Mouse (Mus musculus): ENCODE data around the gene Specc1l. TPM values are rescaled to one million over a fixed set of nuclear protein-coding genes. Genes with fewer than 3 reads are reported as not detected.
"Not testable (repeated sequence)": the region's sequence is repeated elsewhere in the genome, so short reads cannot be mapped to it uniquely, and the experiment has no call there.

Specc1l gene
- polyA plus RNA-seq, 1 experiment from 2014 or later, result 9.2 TPM

- Histone ChIP-seq H3K27ac (replicated peaks) (no peak overlapping the region), H3K9ac (ENCODE audit: low read length) (no peak overlapping the region), H3K36me3 (ENCODE audit: control insufficient read depth, insufficient read depth, low read length) (no peaks in the 10 kb centered on the region), H3K9me3 (ENCODE audit: control insufficient read depth, low read length) (no peaks in the 10 kb centered on the region), H3K4me3 (ENCODE audit: low read depth, low read length) (no peak overlapping the region), H3K4me2 (replicated peaks; ENCODE audit: low read depth) (no peak overlapping the region), H3K4me1 (replicated peaks; ENCODE audit: control insufficient read depth, insufficient read depth) (no peaks in the 10 kb centered on the region), H3K27me3 (ENCODE audit: control insufficient read depth, insufficient read depth, low read length) (no peaks in the 10 kb centered on the region)
- DNase-seq (ENCODE audit: low spot score), result no peak
- WGBS, result 86% methylated on average over 5 of the region's 5 CpGs
- ATAC-seq (ENCODE audit: low FRiP score, low TSS enrichment), result no peak
- TF ChIP-seq CTCF (IDR thresholded peaks at IDR 0.05; ENCODE audit: low read depth) (no peak), EP300 (optimal IDR thresholded peaks at IDR 0.05) (no peak)
Observed at GRCm38 (mm10) chr10:75338852-75339251, 127.0 kb downstream of the Specc1l start.

DNA sequence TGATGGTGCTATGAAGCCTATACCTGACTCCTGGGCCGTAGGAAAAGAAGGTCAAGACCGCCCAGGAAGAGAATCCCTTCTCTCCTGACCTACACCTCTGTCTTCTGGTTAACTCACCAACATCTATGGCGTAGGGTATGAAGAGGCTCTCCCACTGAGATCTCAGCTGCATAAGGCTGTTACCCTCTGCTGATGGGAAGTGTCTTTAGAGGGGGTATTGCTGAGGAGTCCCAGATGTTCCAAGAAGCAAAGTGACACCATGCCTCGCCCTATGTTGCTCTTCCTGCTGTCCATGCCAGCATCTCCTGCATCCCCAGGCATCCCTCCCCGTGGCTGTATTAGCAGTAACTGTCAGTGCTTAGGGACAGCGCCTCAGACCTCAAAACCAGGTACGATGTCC lies 127.5 kb downstream of the Specc1l start:
- no peak overlapping the region for H3K9ac ChIP-seq (ENCODE audit: low read length)
- H3K4me1 ChIP-seq (replicated peaks; ENCODE audit: control insufficient read depth, insufficient read depth), result no peaks in the 10 kb centered on the region
- 83% methylated on average over 7 of the region's 7 CpGs for WGBS
- no peaks in the 10 kb centered on the region for H3K36me3 ChIP-seq (ENCODE audit: control insufficient read depth, insufficient read depth, low read length)
- H3K4me3 ChIP-seq (ENCODE audit: low read depth, low read length), result no peak overlapping the region
- no peaks in the 10 kb centered on the region for H3K9me3 ChIP-seq (ENCODE audit: control insufficient read depth, low read length)
- TF ChIP-seq CTCF (IDR thresholded peaks at IDR 0.05; ENCODE audit: low read depth), result no peak
- no peak for TF ChIP-seq EP300 (optimal IDR thresholded peaks at IDR 0.05)
- DNase-seq (ENCODE audit: low spot score), result no peak
- no peak for ATAC-seq (ENCODE audit: low FRiP score, low TSS enrichment)
- H3K27me3 ChIP-seq (ENCODE audit: control insufficient read depth, insufficient read depth, low read length), result no peaks in the 10 kb centered on the region
- no peak overlapping the region for H3K27ac ChIP-seq (replicated peaks)
- H3K4me2 ChIP-seq (replicated peaks; ENCODE audit: low read depth), result no peak overlapping the region

- Histone ChIP-seq H3K9ac (ENCODE audit: low read length) (no peak overlapping the region), H3K4me3 (ENCODE audit: low read depth, low read length) (no peak overlapping the region), H3K36me3 (ENCODE audit: control insufficient read depth, insufficient read depth, low read length) (no peaks in the 10 kb centered on the region), H3K4me2 (replicated peaks; ENCODE audit: low read depth) (no peak overlapping the region), H3K27me3 (ENCODE audit: control insufficient read depth, insufficient read depth, low read length) (no peaks in the 10 kb centered on the region), H3K27ac (replicated peaks) (no peak overlapping the region), H3K9me3 (ENCODE audit: control insufficient read depth, low read length) (no peaks in the 10 kb centered on the region), H3K4me1 (replicated peaks; ENCODE audit: control insufficient read depth, insufficient read depth) (no peaks in the 10 kb centered on the region)
- no peak for TF ChIP-seq EP300 (optimal IDR thresholded peaks at IDR 0.05)
- no peak for TF ChIP-seq CTCF (IDR thresholded peaks at IDR 0.05; ENCODE audit: low read depth)
- ATAC-seq (ENCODE audit: low FRiP score, low TSS enrichment) (no peak), DNase-seq (ENCODE audit: low spot score) (no peak)
- WGBS, result 24% methylated on average over 8 of the region's 8 CpGs
Observed at GRCm38 (mm10) chr10:75341936-75342335, 130.1 kb downstream of the Specc1l start.

- not testable (repeated sequence) for DNase-seq (ENCODE audit: low spot score); H3K4me1 ChIP-seq (replicated peaks; ENCODE audit: control insufficient read depth, insufficient read depth); H3K27me3 ChIP-seq (ENCODE audit: control insufficient read depth, insufficient read depth, low read length); H3K9ac ChIP-seq (ENCODE audit: low read length); H3K27ac ChIP-seq (replicated peaks); H3K9me3 ChIP-seq (ENCODE audit: control insufficient read depth, low read length); H3K4me2 ChIP-seq (replicated peaks; ENCODE audit: low read depth); H3K4me3 ChIP-seq (ENCODE audit: low read depth, low read length); ATAC-seq (ENCODE audit: low FRiP score, low TSS enrichment); H3K36me3 ChIP-seq (ENCODE audit: control insufficient read depth, insufficient read depth, low read length)
- 62% methylated on average over 1 of the region's 1 CpGs for WGBS
Observed at GRCm38 (mm10) chr10:75344563-75344962, 132.7 kb downstream of the Specc1l start.

GRCm38 (mm10) chr10:75345265-75345664 lies 133.4 kb downstream of the Specc1l start:
- no peaks in the 10 kb centered on the region for H3K9me3 ChIP-seq (ENCODE audit: control insufficient read depth, low read length)
- H3K4me1 ChIP-seq (replicated peaks; ENCODE audit: control insufficient read depth, insufficient read depth), result no peaks in the 10 kb centered on the region
- no peak for DNase-seq (ENCODE audit: low spot score)
- TF ChIP-seq EP300 (optimal IDR thresholded peaks at IDR 0.05) (no peak), CTCF (IDR thresholded peaks at IDR 0.05; ENCODE audit: low read depth) (no peak)
- H3K9ac ChIP-seq (ENCODE audit: low read length), result no peak overlapping the region
- no peak for ATAC-seq (ENCODE audit: low FRiP score, low TSS enrichment)
- 44% methylated on average over 2 of the region's 2 CpGs for WGBS
- no peaks in the 10 kb centered on the region for H3K27me3 ChIP-seq (ENCODE audit: control insufficient read depth, insufficient read depth, low read length)
- H3K4me2 ChIP-seq (replicated peaks; ENCODE audit: low read depth), result no peak overlapping the region
- H3K4me3 ChIP-seq (ENCODE audit: low read depth, low read length), result no peak overlapping the region
- H3K27ac ChIP-seq (replicated peaks), result no peak overlapping the region
- no peaks in the 10 kb centered on the region for H3K36me3 ChIP-seq (ENCODE audit: control insufficient read depth, insufficient read depth, low read length)

DNA sequence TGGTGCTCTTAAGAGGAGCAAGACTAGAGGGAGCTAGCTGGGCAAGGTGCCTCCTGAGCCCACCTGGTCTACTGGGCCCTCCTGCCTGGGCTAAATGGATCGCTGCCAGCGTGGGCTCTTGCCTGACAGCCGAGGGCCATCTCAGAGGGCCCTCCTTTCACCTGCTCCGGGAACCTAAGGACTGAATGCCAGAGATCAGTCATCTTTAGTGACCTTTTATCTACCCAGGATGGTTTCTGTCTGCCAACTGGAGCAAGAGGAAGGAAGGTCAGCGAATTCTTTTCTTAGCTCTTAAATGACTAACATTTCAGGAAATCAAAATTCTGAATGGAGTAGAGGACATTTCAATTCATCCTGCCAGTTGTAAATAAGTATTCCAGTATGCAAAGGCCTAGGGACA lies 138.7 kb downstream of the Specc1l start:
- no peak for ATAC-seq (ENCODE audit: low FRiP score, low TSS enrichment)
- Histone ChIP-seq H3K4me3 (ENCODE audit: low read depth, low read length) (no peak overlapping the region), H3K9me3 (ENCODE audit: control insufficient read depth, low read length) (no peaks in the 10 kb centered on the region), H3K27me3 (ENCODE audit: control insufficient read depth, insufficient read depth, low read length) (no peaks in the 10 kb centered on the region), H3K4me2 (replicated peaks; ENCODE audit: low read depth) (no peak overlapping the region), H3K9ac (ENCODE audit: low read length) (no peak overlapping the region), H3K36me3 (ENCODE audit: control insufficient read depth, insufficient read depth, low read length) (no peaks in the 10 kb centered on the region), H3K27ac (replicated peaks) (no peak overlapping the region), H3K4me1 (replicated peaks; ENCODE audit: control insufficient read depth, insufficient read depth) (no peaks in the 10 kb centered on the region)
- 74% methylated on average over 5 of the region's 5 CpGs for WGBS
- TF ChIP-seq CTCF (IDR thresholded peaks at IDR 0.05; ENCODE audit: low read depth), result no peak
- no peak for TF ChIP-seq EP300 (optimal IDR thresholded peaks at IDR 0.05)
- DNase-seq (ENCODE audit: low spot score), result no peak
